Mouse (Mus musculus) brain, embryonic 14.5 days (tissue): ENCODE measurements around the gene Hdgfl2.

Experiments used
- CTCF ChIP-seq: fragments of 200-500 bp; IDR thresholded peaks from 2 replicates; pipeline ENCODE4 v1.5.1; 2012; ENCODE audit warnings: inconsistent platforms, mild to moderate bottlenecking, moderate library complexity, borderline replicate concordance; ENCODE audit not compliant: insufficient read depth, insufficient read length; ENCODE audit errors: extremely low read depth
- POLR2A ChIP-seq: fragments of 200-500 bp; IDR thresholded peaks from 2 replicates; pipeline ENCODE4 v1.6.1; 2012; ENCODE audit warnings: mild to moderate bottlenecking, inconsistent platforms, borderline replicate concordance; ENCODE audit not compliant: poor library complexity, insufficient read depth, insufficient read length, severe bottlenecking; ENCODE audit errors: extremely low read depth

- TF ChIP-seq CTCF = no peak
- TF ChIP-seq POLR2A = no peak
Observed at GRCm38 (mm10) chr17:56092312-56092711, 12.9 kb downstream of the Hdgfl2 start.
